ENCODE assay signal across 22 mouse cellular contexts in genomic region chr13:58921255-58921654, GRCm38 (mm10).
A peak's percentile ranks its signal among the peaks of the same experiment; 100 is the strongest.
DNase-seq lines count a peak whose midpoint lies in the region; ATAC-seq and TF ChIP-seq lines count a peak whose summit lies in the region.
"Had no signal": no experiment of that assay in that cellular context is flagged by ENCODE, and none has a peak within 500 bp of the region (broad histone marks: within the 10 kb centered on the region; RNA-seq: fewer than 3 reads in every experiment).

No protein-coding gene starts in this region.

- 87% methylated on average over 3 of the region's 3 CpGs for WGBS in forebrain, postnatal 0 days
- WGBS in forebrain, embryonic 16.5 days: 96% methylated on average over 3 of the region's 3 CpGs
- 76% methylated on average over 3 of the region's 3 CpGs for WGBS in lung, postnatal 0 days
- WGBS in lung, adult 2 months: 79% methylated on average over 3 of the region's 3 CpGs

- intact Hi-C loops in gastrocnemius, postnatal 36 days (cut with DNase I): no loop called here

- H3K4me1 ChIP-seq in forebrain, postnatal 0 days (ENCODE audit: insufficient read depth): peaks cover 6% of the 10 kb centered on the region; the same call in 1 of the 2 replicates
- H3K4me1 ChIP-seq in forebrain, embryonic 16.5 days (replicated peaks; ENCODE audit: control insufficient read depth, insufficient read depth, low read length): peaks cover 11% of the 10 kb centered on the region
- H3K4me1 ChIP-seq in lung, postnatal 0 days (ENCODE audit: insufficient read depth, low read depth, low read length): no peaks in the 10 kb centered on the region
- H3K4me1 ChIP-seq in lung, adult 2 months (ENCODE audit: control insufficient read depth, insufficient read depth, low read length): no peaks in the 10 kb centered on the region
- H3K4me1 ChIP-seq: kidney, embryonic 15.5 days; limb, embryonic 13.5 days; liver, embryonic 12.5 days; megakaryocyte, embryonic 14.5 days had no signal

- no peak overlapping the region for H3K9ac ChIP-seq in forebrain, postnatal 0 days
- no peak overlapping the region for H3K9ac ChIP-seq in forebrain, embryonic 16.5 days (replicated peaks; ENCODE audit: low read depth, low read length)
- no peak overlapping the region for H3K9ac ChIP-seq in lung, postnatal 0 days (replicated peaks; ENCODE audit: low read depth)
- H3K9ac ChIP-seq: kidney, embryonic 15.5 days; limb, embryonic 13.5 days; liver, embryonic 12.5 days; lung, embryonic 14.5 days; midbrain, embryonic 13.5 days had no signal

- peak; percentile 56; the same call in 1 of the 2 replicates for TF ChIP-seq EP300 in lung, postnatal 0 days (IDR thresholded peaks at IDR 0.05)

- H3K9me3 ChIP-seq in forebrain, postnatal 0 days (ENCODE audit: low read length): no peaks in the 10 kb centered on the region
- H3K9me3 ChIP-seq in forebrain, embryonic 16.5 days (ENCODE audit: control insufficient read depth, low read length): no peaks in the 10 kb centered on the region
- no peaks in the 10 kb centered on the region for H3K9me3 ChIP-seq in lung, postnatal 0 days (ENCODE audit: low read length)
- H3K9me3 ChIP-seq: forebrain, embryonic 10.5 days; kidney, embryonic 15.5 days; limb, embryonic 13.5 days; liver, embryonic 12.5 days; midbrain, embryonic 13.5 days had no signal

- no peaks in the 10 kb centered on the region for H3K27me3 ChIP-seq in forebrain, postnatal 0 days (ENCODE audit: insufficient read depth, low read length)
- H3K27me3 ChIP-seq in forebrain, embryonic 16.5 days (replicated peaks; ENCODE audit: control insufficient read depth, insufficient read depth, low read length): no peaks in the 10 kb centered on the region
- no peaks in the 10 kb centered on the region for H3K27me3 ChIP-seq in lung, postnatal 0 days (replicated peaks; ENCODE audit: insufficient read depth, low read length)
- H3K27me3 ChIP-seq: kidney, embryonic 15.5 days; limb, embryonic 13.5 days; liver, embryonic 12.5 days; megakaryocyte, embryonic 14.5 days; midbrain, embryonic 13.5 days; Patski had no signal

- ATAC-seq in forebrain, postnatal 0 days: no peak
- no peak for ATAC-seq in forebrain, embryonic 16.5 days
- peak; percentile 56 for ATAC-seq in lung, postnatal 0 days
- no peak for ATAC-seq in megakaryocyte, adult 5-6 weeks (ENCODE audit: poor library complexity, severe bottlenecking)
- ATAC-seq: intestine, postnatal 0 days; liver, embryonic 12.5 days; midbrain, embryonic 13.5 days; Patski had no signal

- H3K36me3 ChIP-seq in forebrain, postnatal 0 days (ENCODE audit: insufficient read depth): no peaks in the 10 kb centered on the region
- no peaks in the 10 kb centered on the region for H3K36me3 ChIP-seq in forebrain, embryonic 16.5 days (ENCODE audit: control insufficient read depth, insufficient read depth)
- no peaks in the 10 kb centered on the region for H3K36me3 ChIP-seq in lung, postnatal 0 days (ENCODE audit: insufficient read depth, low read length)
- H3K36me3 ChIP-seq: forebrain, embryonic 10.5 days; G1E; kidney, embryonic 15.5 days; limb, embryonic 13.5 days; liver, embryonic 12.5 days; midbrain, embryonic 13.5 days had no signal

- TF ChIP-seq POLR2A in lung, adult 2 months (IDR thresholded peaks at IDR 0.05; ENCODE audit: borderline replicate concordance, extremely low read depth, low read depth, low read length): no peak

- H3K4me3 ChIP-seq in forebrain, postnatal 0 days (ENCODE audit: low read depth, low read length): no peak overlapping the region
- H3K4me3 ChIP-seq in forebrain, embryonic 16.5 days (replicated peaks; ENCODE audit: low read length): no peak overlapping the region
- H3K4me3 ChIP-seq in lung, postnatal 0 days (ENCODE audit: low read depth, low read length): no peak overlapping the region
- no peak overlapping the region for H3K4me3 ChIP-seq in lung, adult 2 months (replicated peaks; ENCODE audit: extremely low read depth, low read depth, low read length)
- H3K4me3 ChIP-seq: forebrain, embryonic 10.5 days; kidney, embryonic 15.5 days; limb, embryonic 13.5 days; liver, embryonic 12.5 days; midbrain, embryonic 13.5 days had no signal

- H3K27ac ChIP-seq in forebrain, postnatal 0 days (ENCODE audit: low read depth, low read length): peak overlapping the region; percentile 45; the same call in 1 of the 2 replicates
- no peak overlapping the region for H3K27ac ChIP-seq in forebrain, embryonic 16.5 days (ENCODE audit: low read length)
- no peak overlapping the region for H3K27ac ChIP-seq in lung, postnatal 0 days (ENCODE audit: low read length)
- H3K27ac ChIP-seq: forebrain, embryonic 10.5 days; kidney, embryonic 15.5 days; limb, embryonic 13.5 days; liver, embryonic 12.5 days; midbrain, embryonic 13.5 days had no signal

- H3K4me2 ChIP-seq in forebrain, postnatal 0 days (ENCODE audit: low read depth): no peak overlapping the region
- H3K4me2 ChIP-seq in forebrain, embryonic 16.5 days (ENCODE audit: low read length): no peak overlapping the region
- H3K4me2 ChIP-seq in lung, postnatal 0 days (replicated peaks; ENCODE audit: low read depth, low read length): no peak overlapping the region
- H3K4me2 ChIP-seq: heart, embryonic 11.5 days; kidney, embryonic 15.5 days; limb, embryonic 13.5 days; liver, embryonic 12.5 days; lung, embryonic 14.5 days; midbrain, embryonic 13.5 days had no signal

- no peak for DNase-seq in forebrain, postnatal 0 days
- DNase-seq in lung, postnatal 0 days (ENCODE audit: low spot score): peak; percentile 32
- DNase-seq in lung, adult 2 months: no peak
- DNase-seq in gastrocnemius, postnatal 36 days: peak; percentile 22
- no peak for DNase-seq in embryo, embryonic 10.5 days (ENCODE audit: low spot score)
- DNase-seq: adrenal gland, adult 2 months; heart, postnatal 10 days; kidney, postnatal 4 days; lung, embryonic 14.5 days; thymus, postnatal 14 days had no signal

- no peak for TF ChIP-seq CTCF in forebrain, postnatal 0 days (IDR thresholded peaks at IDR 0.05; ENCODE audit: low read depth)
- no peak for TF ChIP-seq CTCF in lung, postnatal 0 days (IDR thresholded peaks at IDR 0.05)
- TF ChIP-seq CTCF in lung, adult 2 months (IDR thresholded peaks at IDR 0.05; ENCODE audit: insufficient read depth, low read length): no peak

Comparison
In these comparisons a context has a peak if more than half of its experiments do, and no peak if none do; other contexts are left out.
1. DNase-seq: peak in lung, postnatal 0 days (single experiment) and gastrocnemius, postnatal 36 days (2 of 2); none in forebrain, postnatal 0 days (single experiment), lung, adult 2 months (single experiment) and embryo, embryonic 10.5 days (single experiment).